Mouse (Mus musculus): ENCODE data around the gene Kcmf1. TPM values are rescaled to one million over a fixed set of nuclear protein-coding genes. Genes with fewer than 3 reads are reported as not detected.

The Kcmf1 gene
- polyA plus RNA-seq, 1 experiment: 110 TPM

- no peak overlapping the region for H3ac ChIP-seq (ENCODE audit: control insufficient read depth, insufficient read length)
- no peak for TF ChIP-seq MAX (IDR thresholded peaks at IDR 0.05; ENCODE audit: low read depth)
- peak in 2 of 3 experiments; percentile 54 to 62 for TF ChIP-seq MYOD1 (IDR thresholded peaks at IDR 0.05; ENCODE audit: control insufficient read depth in 1 of 3, insufficient read length in 2 of 3, low read depth in 2 of 3)
- TF ChIP-seq POLR2AphosphoS2 (IDR thresholded peaks at IDR 0.05; ENCODE audit: insufficient read length, low read depth): no peak
- TF ChIP-seq MYOG (IDR thresholded peaks at IDR 0.05; ENCODE audit: control insufficient read depth in 1 of 3, insufficient read depth in 1 of 3, insufficient read length in 2 of 3, low read depth in 2 of 3): peak in 2 of 3 experiments; percentile 50 to 75
- H3K36me3 ChIP-seq (ENCODE audit: control insufficient read depth, insufficient read depth): peaks cover 2% of the 10 kb centered on the region
- no peak overlapping the region for H3K4me3 ChIP-seq
- no peaks in the 10 kb centered on the region for H3K27me3 ChIP-seq (ENCODE audit: control insufficient read depth, insufficient read depth, insufficient read length)
- peaks cover 100% of the 10 kb centered on the region for H3K79me2 ChIP-seq (ENCODE audit: control insufficient read depth, insufficient read depth)
- peak overlapping the region; percentile 22 for H3K4me2 ChIP-seq (ENCODE audit: low read depth)
Measured at GRCm38 (mm10) chr6:72888655-72889054, 11.1 kb downstream of the Kcmf1 start.

GRCm38 (mm10) chr6:72885268-72885667 lies 14.5 kb downstream of the Kcmf1 start:
- no peak overlapping the region for H3K4me2 ChIP-seq (ENCODE audit: low read depth)
- no peak overlapping the region for H3ac ChIP-seq (ENCODE audit: control insufficient read depth, insufficient read length)
- no peaks in the 10 kb centered on the region for H3K36me3 ChIP-seq (ENCODE audit: control insufficient read depth, insufficient read depth)
- no peaks in the 10 kb centered on the region for H3K27me3 ChIP-seq (ENCODE audit: control insufficient read depth, insufficient read depth, insufficient read length)
- TF ChIP-seq POLR2AphosphoS2 (IDR thresholded peaks at IDR 0.05; ENCODE audit: insufficient read length, low read depth) (no peak), TCF12 (IDR thresholded peaks at IDR 0.05; ENCODE audit: insufficient read depth, poor library complexity, severe bottlenecking) (no peak), CEBPB (IDR thresholded peaks at IDR 0.05; ENCODE audit: insufficient read depth, poor library complexity, severe bottlenecking) (no peak), MYOG (IDR thresholded peaks at IDR 0.05; ENCODE audit: control insufficient read depth in 1 of 3, insufficient read depth in 1 of 3, insufficient read length in 2 of 3, low read depth in 2 of 3) (no peak), TCF3 (IDR thresholded peaks at IDR 0.05; ENCODE audit: insufficient read length, low read depth) (no peak), E2F4 (IDR thresholded peaks at IDR 0.05; ENCODE audit: insufficient read depth) (no peak), MAX (IDR thresholded peaks at IDR 0.05; ENCODE audit: low read depth) (no peak), MYOD1 (IDR thresholded peaks at IDR 0.05; ENCODE audit: control insufficient read depth in 1 of 3, insufficient read length in 2 of 3, low read depth in 2 of 3) (no peak), SRF (IDR thresholded peaks at IDR 0.05; ENCODE audit: control insufficient read depth, insufficient read length, low read depth) (no peak), REST (IDR thresholded peaks at IDR 0.05; ENCODE audit: insufficient read depth, insufficient read length) (no peak), POLR2A (IDR thresholded peaks at IDR 0.05; ENCODE audit: insufficient read length, low read depth) (no peak), USF1 (IDR thresholded peaks at IDR 0.05; ENCODE audit: low read depth) (no peak)
- peaks cover 93% of the 10 kb centered on the region for H3K79me2 ChIP-seq (ENCODE audit: control insufficient read depth, insufficient read depth)
- no peak overlapping the region for H3K4me3 ChIP-seq

- no peaks in the 10 kb centered on the region for H3K27me3 ChIP-seq (ENCODE audit: control insufficient read depth, insufficient read depth, insufficient read length)
- H3ac ChIP-seq (ENCODE audit: control insufficient read depth, insufficient read length): no peak overlapping the region
- H3K4me2 ChIP-seq (ENCODE audit: low read depth): no peak overlapping the region
- no peaks in the 10 kb centered on the region for H3K36me3 ChIP-seq (ENCODE audit: control insufficient read depth, insufficient read depth)
- H3K79me2 ChIP-seq (ENCODE audit: control insufficient read depth, insufficient read depth): peaks cover 93% of the 10 kb centered on the region
- no peak overlapping the region for H3K4me3 ChIP-seq
- TF ChIP-seq POLR2A (IDR thresholded peaks at IDR 0.05; ENCODE audit: insufficient read length, low read depth) (no peak), MYOG (IDR thresholded peaks at IDR 0.05; ENCODE audit: control insufficient read depth in 1 of 3, insufficient read depth in 1 of 3, insufficient read length in 2 of 3, low read depth in 2 of 3) (no peak), TCF12 (IDR thresholded peaks at IDR 0.05; ENCODE audit: insufficient read depth, poor library complexity, severe bottlenecking) (no peak), E2F4 (IDR thresholded peaks at IDR 0.05; ENCODE audit: insufficient read depth) (no peak), MYOD1 (IDR thresholded peaks at IDR 0.05; ENCODE audit: control insufficient read depth in 1 of 3, insufficient read length in 2 of 3, low read depth in 2 of 3) (no peak), CEBPB (IDR thresholded peaks at IDR 0.05; ENCODE audit: insufficient read depth, poor library complexity, severe bottlenecking) (no peak)
Measured at GRCm38 (mm10) chr6:72884767-72885166, 15.0 kb downstream of the Kcmf1 start.

- H3ac ChIP-seq (ENCODE audit: control insufficient read depth, insufficient read length): no peak overlapping the region
- H3K4me3 ChIP-seq: no peak overlapping the region
- TF ChIP-seq E2F4 (IDR thresholded peaks at IDR 0.05; ENCODE audit: insufficient read depth) (no peak), CEBPB (IDR thresholded peaks at IDR 0.05; ENCODE audit: insufficient read depth, poor library complexity, severe bottlenecking) (no peak), TCF3 (IDR thresholded peaks at IDR 0.05; ENCODE audit: insufficient read length, low read depth) (no peak), POLR2AphosphoS2 (IDR thresholded peaks at IDR 0.05; ENCODE audit: insufficient read length, low read depth) (no peak), SRF (IDR thresholded peaks at IDR 0.05; ENCODE audit: control insufficient read depth, insufficient read length, low read depth) (no peak), MAX (IDR thresholded peaks at IDR 0.05; ENCODE audit: low read depth) (no peak), MYOG (IDR thresholded peaks at IDR 0.05; ENCODE audit: control insufficient read depth in 1 of 3, insufficient read depth in 1 of 3, insufficient read length in 2 of 3, low read depth in 2 of 3) (no peak), USF1 (IDR thresholded peaks at IDR 0.05; ENCODE audit: low read depth) (no peak), TCF12 (IDR thresholded peaks at IDR 0.05; ENCODE audit: insufficient read depth, poor library complexity, severe bottlenecking) (no peak), MYOD1 (IDR thresholded peaks at IDR 0.05; ENCODE audit: control insufficient read depth in 1 of 3, insufficient read length in 2 of 3, low read depth in 2 of 3) (no peak), REST (IDR thresholded peaks at IDR 0.05; ENCODE audit: insufficient read depth, insufficient read length) (no peak), POLR2A (IDR thresholded peaks at IDR 0.05; ENCODE audit: insufficient read length, low read depth) (no peak)
- H3K79me2 ChIP-seq (ENCODE audit: control insufficient read depth, insufficient read depth): peaks cover 93% of the 10 kb centered on the region
- H3K36me3 ChIP-seq (ENCODE audit: control insufficient read depth, insufficient read depth): no peaks in the 10 kb centered on the region
- H3K4me2 ChIP-seq (ENCODE audit: low read depth): peak overlapping the region; percentile 88
- no peaks in the 10 kb centered on the region for H3K27me3 ChIP-seq (ENCODE audit: control insufficient read depth, insufficient read depth, insufficient read length)
Measured at GRCm38 (mm10) chr6:72882661-72883458, 16.9 kb downstream of the Kcmf1 start.
